Mouse (Mus musculus) ES-Bruce4 (cell line): ENCODE results near the gene Bend5. TPM values are rescaled to one million over a fixed set of nuclear protein-coding genes. Genes with fewer than 3 reads are reported as not detected.

Experiments
- H3K27ac ChIP-seq: 2 replicates; pipeline ENCODE4 v1.5.1; 2012; ENCODE audit warnings: low read length, inconsistent platforms; ENCODE audit not compliant: insufficient read depth
- H3K27me3 ChIP-seq: 2 replicates; pipeline ENCODE4 v1.6.1; 2012; ENCODE audit warnings: mild to moderate bottlenecking, low read length, inconsistent platforms; ENCODE audit not compliant: control insufficient read depth, poor library complexity, insufficient read depth, severe bottlenecking
- H3K36me3 ChIP-seq: 2 replicates; pipeline ENCODE4 v1.6.1; 2012; ENCODE audit warnings: inconsistent platforms, mild to moderate bottlenecking, low read length, moderate library complexity; ENCODE audit not compliant: control insufficient read depth, poor library complexity, insufficient read depth, severe bottlenecking
- H3K4me1 ChIP-seq: one replicate; pipeline ENCODE4 v1.8.1; 2011; ENCODE audit warnings: low read length; ENCODE audit not compliant: control insufficient read depth, insufficient read depth
- H3K4me3 ChIP-seq: 2 replicates; pipeline ENCODE4 v1.5.1; 2011; ENCODE audit warnings: low read depth, mild to moderate bottlenecking, low read length
- H3K9ac ChIP-seq: 2 replicates; pipeline ENCODE4 v1.6.1; 2012; ENCODE audit warnings: low read depth, mild to moderate bottlenecking, inconsistent platforms; ENCODE audit not compliant: poor library complexity, severe bottlenecking
- H3K9me3 ChIP-seq: replicated peaks from 2 replicates; pipeline ENCODE4 v1.6.1; 2012; ENCODE audit warnings: mild to moderate bottlenecking, low read length, inconsistent platforms; ENCODE audit not compliant: control insufficient read depth, poor library complexity, insufficient read depth, severe bottlenecking
- CTCF ChIP-seq: IDR thresholded peaks from one replicate; pipeline ENCODE4 v1.8.1; 2011; ENCODE audit warnings: low read depth, low read length
- EP300 ChIP-seq: IDR thresholded peaks from 2 replicates; pipeline ENCODE4 v1.6.1; 2011; ENCODE audit warnings: low read depth, low read length; ENCODE audit not compliant: insufficient read depth
- POLR2A ChIP-seq: IDR thresholded peaks from one replicate; pipeline ENCODE4 v1.8.1; 2011; ENCODE audit warnings: low read length; ENCODE audit not compliant: insufficient read depth
- polyA plus RNA-seq: library from polyadenylated mRNA; stranded (reverse); fragments of >200 nt; gene quantifications from 2 replicates; pipeline ENCODE4 v1.2.4, GENCODE M21; 2011; ENCODE audit warnings: low read depth; ENCODE audit not compliant: missing spikeins, insufficient read depth, insufficient read length

Gene Bend5
- polyA plus RNA-seq, 1 experiment, result 4.0 TPM

DNA sequence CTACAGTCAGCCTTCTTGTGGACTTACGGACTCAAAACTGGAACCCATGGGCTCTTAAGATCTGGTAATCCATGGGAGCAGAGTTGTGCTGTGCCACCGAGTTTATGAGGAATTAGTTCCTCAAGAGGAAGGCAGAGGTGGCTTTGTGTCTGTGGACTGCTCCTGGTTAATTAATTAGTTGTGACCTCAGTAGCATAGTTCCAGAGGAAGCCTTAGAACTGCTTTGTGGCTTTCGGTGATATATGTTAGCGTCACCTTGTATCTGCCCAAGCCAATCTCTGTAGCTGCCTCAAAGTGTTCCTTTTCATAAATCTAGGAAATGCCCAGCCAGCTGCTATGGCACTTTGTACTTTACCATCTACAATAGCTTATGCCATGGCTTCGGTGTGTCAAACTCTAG is 2.9 kb downstream of the Bend5 start:
- H3K36me3 ChIP-seq, result no peaks in the 10 kb centered on the region; the same call in 1 of the 2 replicates
- H3K9ac ChIP-seq, result no peak overlapping the region
- no peaks in the 10 kb centered on the region for H3K9me3 ChIP-seq
- no peaks in the 10 kb centered on the region for H3K27me3 ChIP-seq
- no peak overlapping the region for H3K4me3 ChIP-seq
- TF ChIP-seq CTCF (no peak), EP300 (no peak), POLR2A (no peak)
- no peak overlapping the region for H3K27ac ChIP-seq
- peaks cover 2% of the 10 kb centered on the region for H3K4me1 ChIP-seq

DNA sequence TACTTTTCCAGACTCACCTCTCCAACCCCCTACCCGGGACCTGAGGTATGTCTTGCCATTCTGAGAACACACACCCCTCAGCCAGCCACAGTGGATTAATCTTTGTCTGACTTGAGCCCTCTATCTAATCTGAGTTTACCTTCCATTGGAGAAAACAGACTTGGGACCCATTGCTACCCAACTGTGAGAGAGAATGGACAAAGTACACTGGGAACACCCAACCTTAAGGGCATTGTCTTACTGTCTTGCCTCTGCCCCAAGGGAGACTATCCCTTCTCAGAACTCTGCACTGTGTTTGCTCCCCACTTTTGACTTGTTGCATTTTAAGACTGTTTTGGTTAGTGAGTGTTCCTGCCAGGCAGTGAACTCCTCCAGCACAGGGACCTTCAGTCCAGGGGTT is 4.7 kb downstream of the Bend5 start:
- Histone ChIP-seq H3K4me1 (peaks cover 2% of the 10 kb centered on the region), H3K27ac (no peak overlapping the region), H3K36me3 (no peaks in the 10 kb centered on the region; the same call in 1 of the 2 replicates), H3K9ac (no peak overlapping the region), H3K4me3 (no peak overlapping the region), H3K27me3 (no peaks in the 10 kb centered on the region), H3K9me3 (no peaks in the 10 kb centered on the region)
- TF ChIP-seq EP300 (no peak), POLR2A (no peak), CTCF (no peak)

DNA sequence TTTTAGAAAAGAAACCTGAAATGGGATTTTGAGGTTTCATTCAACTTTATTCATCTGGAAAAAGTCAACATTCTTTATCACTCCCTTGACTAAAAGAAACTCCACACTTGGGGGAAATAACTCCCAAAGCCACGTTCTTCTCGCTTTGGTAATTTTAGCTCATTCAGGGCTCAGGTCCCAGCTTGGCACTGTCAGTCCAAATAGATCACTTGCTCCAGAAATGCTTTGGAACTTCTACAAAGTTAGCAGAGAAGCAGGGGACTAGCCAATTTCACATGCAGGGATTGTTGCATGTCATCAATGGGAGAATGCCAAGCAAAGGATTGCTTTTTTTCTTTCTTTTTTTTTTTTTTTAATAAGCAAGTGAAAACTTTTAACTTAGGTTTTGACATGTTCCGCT is 5.2 kb downstream of the Bend5 start:
- Histone ChIP-seq H3K4me1 (peaks cover 2% of the 10 kb centered on the region), H3K27me3 (no peaks in the 10 kb centered on the region), H3K9ac (no peak overlapping the region), H3K4me3 (no peak overlapping the region), H3K9me3 (no peaks in the 10 kb centered on the region), H3K27ac (no peak overlapping the region), H3K36me3 (no peaks in the 10 kb centered on the region; the same call in 1 of the 2 replicates)
- TF ChIP-seq POLR2A, result no peak
- no peak for TF ChIP-seq CTCF
- no peak for TF ChIP-seq EP300

DNA sequence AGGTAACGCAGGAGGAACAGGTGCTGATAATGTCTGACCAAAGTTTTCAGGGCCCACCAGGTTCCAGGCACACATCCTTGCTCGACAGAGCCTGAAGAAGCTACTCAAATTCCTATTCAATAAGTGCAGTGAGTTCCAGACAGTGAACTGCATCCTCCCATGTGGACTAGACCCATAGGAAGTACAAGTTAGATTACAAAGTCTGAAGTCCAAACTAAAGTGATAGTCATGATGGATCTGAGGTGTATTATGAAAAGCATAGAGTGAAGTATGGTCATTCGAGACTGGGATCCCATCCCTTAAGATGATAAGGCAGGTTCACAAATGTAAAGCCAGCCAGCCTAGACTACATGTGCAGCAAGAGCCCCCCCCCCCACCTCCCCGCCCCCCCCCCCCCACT is 6.1 kb downstream of the Bend5 start:
- Histone ChIP-seq H3K27me3 (no peaks in the 10 kb centered on the region), H3K27ac (no peak overlapping the region), H3K9ac (no peak overlapping the region), H3K4me1 (peaks cover 2% of the 10 kb centered on the region), H3K9me3 (no peaks in the 10 kb centered on the region), H3K36me3 (no peaks in the 10 kb centered on the region; the same call in 1 of the 2 replicates), H3K4me3 (no peak overlapping the region)
- no peak for TF ChIP-seq POLR2A

DNA sequence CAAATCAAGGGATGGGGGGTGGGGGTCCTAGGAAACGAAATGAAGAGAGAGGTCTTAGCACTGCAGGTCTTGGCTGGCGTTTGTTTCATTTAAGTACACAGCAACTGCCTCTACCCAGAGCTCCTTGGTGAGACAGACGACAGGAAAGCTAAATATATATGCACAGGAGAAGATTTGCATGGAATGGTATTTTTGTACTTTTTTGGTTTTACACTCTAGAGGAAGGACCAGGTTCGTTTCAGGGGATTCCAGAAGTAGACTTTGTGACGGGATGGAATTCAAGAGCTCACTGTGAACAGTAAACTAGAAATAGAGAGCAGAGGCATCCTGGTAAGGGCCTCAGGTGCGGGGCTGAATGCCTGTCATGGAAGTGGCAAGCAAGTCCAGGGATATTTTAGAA is 7.0 kb downstream of the Bend5 start:
- no peaks in the 10 kb centered on the region for H3K9me3 ChIP-seq
- no peak overlapping the region for H3K4me3 ChIP-seq
- no peak for TF ChIP-seq CTCF
- TF ChIP-seq EP300, result no peak
- no peak for TF ChIP-seq POLR2A
- H3K36me3 ChIP-seq, result no peaks in the 10 kb centered on the region; the same call in 1 of the 2 replicates
- H3K9ac ChIP-seq, result no peak overlapping the region
- peaks cover 2% of the 10 kb centered on the region for H3K4me1 ChIP-seq
- no peaks in the 10 kb centered on the region for H3K27me3 ChIP-seq
- no peak overlapping the region for H3K27ac ChIP-seq

DNA sequence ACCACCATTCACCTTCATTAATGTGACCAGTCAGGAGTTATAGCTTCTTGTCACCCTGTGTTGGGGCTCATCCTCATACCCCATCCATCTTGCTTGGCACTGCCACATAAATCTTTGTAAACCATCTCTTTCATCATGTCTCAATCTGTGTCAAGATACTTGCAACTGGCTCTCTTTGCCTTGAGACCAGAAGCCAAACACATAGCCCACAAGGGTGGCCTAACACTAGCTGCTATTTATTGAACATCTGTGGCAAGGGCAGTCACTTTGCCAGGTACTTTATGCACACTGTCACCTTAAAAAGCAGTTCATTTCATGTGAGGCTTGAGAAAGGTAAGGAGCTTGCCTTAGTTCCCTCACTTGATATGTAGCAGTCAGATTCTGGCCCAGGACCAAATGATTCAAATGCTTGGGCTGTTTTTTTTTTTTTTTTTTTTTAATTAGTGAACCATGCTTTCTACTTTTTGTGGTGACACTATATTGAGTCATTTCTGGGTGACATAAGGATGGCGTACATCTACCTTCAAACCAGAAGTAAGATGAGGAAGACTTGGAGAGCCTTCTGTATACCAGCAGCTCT is 9.7 kb downstream of the Bend5 start:
- Histone ChIP-seq H3K9me3 (no peaks in the 10 kb centered on the region), H3K27me3 (no peaks in the 10 kb centered on the region), H3K27ac (no peak overlapping the region), H3K4me1 (no peaks in the 10 kb centered on the region), H3K4me3 (no peak overlapping the region), H3K36me3 (no peaks in the 10 kb centered on the region), H3K9ac (no peak overlapping the region)
- no peak for TF ChIP-seq POLR2A
- TF ChIP-seq EP300, result no peak
- TF ChIP-seq CTCF, result no peak
